Mouse (Mus musculus) bone marrow, adult 2 months (tissue): ENCODE measurements around the gene Gpx4.

Experiments used
- CTCF ChIP-seq: fragments of 200-500 bp; IDR thresholded peaks from 2 replicates; pipeline ENCODE4 v1.5.1; 2011; ENCODE audit warnings: low read length, control low read depth; ENCODE audit not compliant: control insufficient read depth, insufficient read depth
- POLR2A ChIP-seq: fragments of 200-500 bp; IDR thresholded peaks from 2 replicates; pipeline ENCODE4 v1.6.1; 2011; ENCODE audit warnings: low read depth, mild to moderate bottlenecking, control low read depth, low read length, borderline replicate concordance; ENCODE audit not compliant: control insufficient read depth

DNA sequence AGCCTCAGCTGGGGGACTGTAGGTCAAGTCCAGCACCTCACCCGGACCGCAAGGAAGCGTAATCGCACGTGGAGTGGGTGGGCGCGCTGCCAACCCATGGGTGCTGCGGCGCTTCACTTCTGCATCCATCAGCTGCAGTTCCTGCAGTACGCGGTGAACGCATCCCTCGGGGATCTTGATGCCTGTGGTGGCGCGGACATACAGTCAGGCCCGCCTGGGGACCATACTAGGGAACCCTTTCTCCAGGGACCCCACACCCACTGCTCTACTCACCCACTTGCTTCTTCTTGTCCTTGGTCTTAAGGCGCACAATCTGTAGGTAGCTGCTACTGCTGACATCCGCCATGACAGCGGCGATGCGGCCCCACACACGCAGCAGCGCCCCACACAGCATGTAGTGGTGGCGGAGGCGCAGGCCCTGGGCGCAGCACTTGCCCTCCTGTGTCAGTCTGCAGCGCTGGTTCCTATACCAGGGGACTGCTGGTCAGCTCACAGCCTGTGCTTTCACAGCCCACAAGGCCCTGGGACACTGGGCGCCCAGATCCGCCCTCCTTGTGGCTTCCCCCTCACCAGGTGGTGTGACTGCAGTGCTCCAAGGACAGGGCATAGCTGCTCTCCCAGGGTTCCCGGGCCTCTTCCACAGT lies 10.8 kb downstream of the Gpx4 start:
- TF ChIP-seq CTCF = no peak
- no peak for TF ChIP-seq POLR2A
